Mouse (Mus musculus) kidney, adult 2 months (tissue): ENCODE measurements around the gene Rnf10. TPM values are rescaled to one million over a fixed set of nuclear protein-coding genes. Genes with fewer than 3 reads are reported as not detected.
A peak's percentile ranks its signal among the peaks of the same experiment; 100 is the strongest.

Experiments used
- DNase-seq: peaks from one replicate; pipeline ENCODE4 v3.0.0; 2021
- H3K27ac ChIP-seq: fragments of 200-500 bp; 2 replicates; pipeline ENCODE4 v1.5.1; 2012; ENCODE audit warnings: low read depth, low read length, control low read depth, inconsistent platforms; ENCODE audit not compliant: insufficient read depth
- H3K27me3 ChIP-seq: fragments of 200-500 bp; replicated peaks from 2 replicates; pipeline ENCODE4 v1.6.1; 2012; ENCODE audit warnings: mild to moderate bottlenecking, moderate library complexity, low read length, inconsistent platforms; ENCODE audit not compliant: control insufficient read depth, insufficient read depth
- H3K36me3 ChIP-seq: fragments of 200-500 bp; 2 replicates; pipeline ENCODE4 v1.6.1; 2012; ENCODE audit warnings: mild to moderate bottlenecking, moderate library complexity, low read length, inconsistent platforms; ENCODE audit not compliant: control insufficient read depth, insufficient read depth
- H3K4me1 ChIP-seq: fragments of 200-500 bp; 2 replicates; pipeline ENCODE4 v1.6.1; 2011; ENCODE audit warnings: low read length; ENCODE audit not compliant: control insufficient read depth, insufficient read depth
- H3K4me3 ChIP-seq: fragments of 200-500 bp; 2 replicates; pipeline ENCODE4 v1.5.1; 2011; ENCODE audit warnings: mild to moderate bottlenecking, low read depth, low read length, control low read depth; ENCODE audit not compliant: insufficient read depth
- CTCF ChIP-seq: fragments of 200-500 bp; conservative IDR thresholded peaks from 2 replicates; pipeline ENCODE4 v1.5.1; 2011; ENCODE audit warnings: low read depth, mild to moderate bottlenecking, control low read depth, low read length, moderate library complexity, mixed read lengths; ENCODE audit not compliant: insufficient read depth, insufficient read length
- POLR2A ChIP-seq: fragments of 200-500 bp; IDR thresholded peaks from one replicate; pipeline ENCODE4 v1.6.1; 2011; ENCODE audit warnings: low read depth, low read length, control low read depth
- WGBS: fragments of 180-500 bp; shearing (Covaris S2); methylation state at CpG from one replicate; pipeline ENCODE4 v1.1.7; 2018; 5-methylcytosine and 5-hydroxymethylcytosine counted together
- polyA plus RNA-seq: library from polyadenylated mRNA; depleted of rRNA; stranded (reverse); fragments of >200 nt; gene quantifications from 2 replicates; pipeline ENCODE4 v1.2.3, GENCODE M21; 2012

The Rnf10 gene
- polyA plus RNA-seq, 1 experiment = 129 TPM

DNA sequence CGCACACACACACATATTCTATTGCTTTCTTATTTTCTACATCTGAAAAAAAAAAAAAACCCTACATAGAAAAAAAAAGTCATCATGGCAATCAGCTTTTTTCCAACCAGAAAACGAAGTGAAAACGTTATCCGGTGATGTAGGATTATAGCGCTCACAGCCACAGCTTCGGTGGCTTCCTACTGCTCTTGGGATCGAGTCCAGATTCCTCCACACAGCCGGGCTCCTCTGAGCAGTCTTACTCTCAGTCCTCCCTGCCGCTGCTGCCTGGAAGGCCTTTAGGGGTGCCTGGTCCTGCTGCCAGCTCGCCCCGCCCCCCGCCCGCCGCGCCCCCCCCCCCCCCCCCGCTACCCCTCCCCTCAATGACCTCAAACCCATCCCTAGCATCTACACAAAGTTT is 64.8 kb downstream of the Rnf10 start:
- TF ChIP-seq POLR2A = no peak
- no peak for TF ChIP-seq CTCF
- no peaks in the 10 kb centered on the region for H3K4me1 ChIP-seq
- no peaks in the 10 kb centered on the region for H3K27me3 ChIP-seq
- no peaks in the 10 kb centered on the region for H3K36me3 ChIP-seq
- 24% methylated on average over 16 of the region's 16 CpGs for WGBS
- H3K27ac ChIP-seq = no peak overlapping the region
- DNase-seq = no peak
- no peak overlapping the region for H3K4me3 ChIP-seq

- H3K27ac ChIP-seq = no peak overlapping the region
- H3K4me3 ChIP-seq = no peak overlapping the region
- TF ChIP-seq CTCF (0 out of 2 replicates have a peak, but pooled peaks have one; percentile 12), POLR2A (no peak)
- H3K27me3 ChIP-seq = no peaks in the 10 kb centered on the region
- no peak for DNase-seq
- no peaks in the 10 kb centered on the region for H3K36me3 ChIP-seq
- WGBS = 60% methylated on average over 5 of the region's 5 CpGs
- H3K4me1 ChIP-seq = no peaks in the 10 kb centered on the region
These were observed 65.5 kb downstream of the Rnf10 start for GRCm38 (mm10) chr5:115207244-115207643.

GRCm38 (mm10) chr5:115204562-115205311 is 68.0 kb downstream of the Rnf10 start:
- no peak for TF ChIP-seq POLR2A
- no peak for TF ChIP-seq CTCF
- no peaks in the 10 kb centered on the region for H3K27me3 ChIP-seq
- H3K4me1 ChIP-seq = no peaks in the 10 kb centered on the region
- DNase-seq = peak; percentile 52
- no peaks in the 10 kb centered on the region for H3K36me3 ChIP-seq
- H3K4me3 ChIP-seq = peak overlapping the region; percentile 17; the same call in 1 of the 2 replicates
- 8% methylated on average over 31 of the region's 31 CpGs for WGBS
- no peak overlapping the region for H3K27ac ChIP-seq

DNA sequence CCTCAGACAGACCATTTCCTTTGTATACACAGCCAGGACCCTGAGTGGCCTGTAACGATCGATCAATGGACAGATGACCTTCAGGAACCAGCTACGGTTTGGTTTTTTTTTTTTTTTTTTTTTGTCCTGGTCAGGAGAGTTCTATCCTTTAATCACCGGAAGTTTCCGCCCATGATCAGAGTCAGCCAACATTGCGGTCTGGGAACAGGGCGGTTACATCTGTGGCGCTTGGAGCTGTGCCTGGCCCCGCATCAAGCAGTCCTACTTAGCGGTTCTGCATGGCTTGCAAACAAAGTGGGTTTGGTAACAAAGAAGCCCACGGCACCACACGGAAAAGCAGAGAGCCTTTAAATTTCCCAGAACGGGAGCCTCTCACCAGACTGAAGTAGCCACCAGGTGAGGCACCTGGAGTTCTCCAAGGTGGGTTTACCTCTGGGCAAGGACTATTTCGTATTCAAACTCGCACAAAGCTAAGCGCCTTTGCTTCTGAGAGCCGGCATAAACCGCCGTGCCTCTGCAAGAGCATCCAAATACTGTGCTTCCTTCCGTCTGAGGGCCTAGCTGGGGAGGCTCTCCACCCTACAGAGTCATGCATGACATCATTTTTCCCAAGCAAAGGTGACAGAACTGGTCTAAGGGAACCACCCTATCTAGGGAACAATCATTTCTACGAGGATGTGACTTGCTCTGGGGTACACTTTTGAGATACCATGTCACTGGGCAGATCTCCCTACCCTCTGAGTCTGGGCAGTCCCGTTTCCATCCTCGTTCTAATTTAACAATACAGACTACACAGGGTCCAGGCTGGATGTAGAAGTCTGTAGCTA is 68.8 kb downstream of the Rnf10 start:
- H3K36me3 ChIP-seq = no peaks in the 10 kb centered on the region
- H3K4me3 ChIP-seq = 0 out of 2 replicates have a peak overlapping the region, but pooled peaks have one; percentile 9
- no peaks in the 10 kb centered on the region for H3K4me1 ChIP-seq
- peak; percentile 27 for DNase-seq
- TF ChIP-seq CTCF (no peak), POLR2A (no peak)
- 19% methylated on average over 23 of the region's 23 CpGs for WGBS
- H3K27me3 ChIP-seq = no peaks in the 10 kb centered on the region
- H3K27ac ChIP-seq = no peak overlapping the region

DNA sequence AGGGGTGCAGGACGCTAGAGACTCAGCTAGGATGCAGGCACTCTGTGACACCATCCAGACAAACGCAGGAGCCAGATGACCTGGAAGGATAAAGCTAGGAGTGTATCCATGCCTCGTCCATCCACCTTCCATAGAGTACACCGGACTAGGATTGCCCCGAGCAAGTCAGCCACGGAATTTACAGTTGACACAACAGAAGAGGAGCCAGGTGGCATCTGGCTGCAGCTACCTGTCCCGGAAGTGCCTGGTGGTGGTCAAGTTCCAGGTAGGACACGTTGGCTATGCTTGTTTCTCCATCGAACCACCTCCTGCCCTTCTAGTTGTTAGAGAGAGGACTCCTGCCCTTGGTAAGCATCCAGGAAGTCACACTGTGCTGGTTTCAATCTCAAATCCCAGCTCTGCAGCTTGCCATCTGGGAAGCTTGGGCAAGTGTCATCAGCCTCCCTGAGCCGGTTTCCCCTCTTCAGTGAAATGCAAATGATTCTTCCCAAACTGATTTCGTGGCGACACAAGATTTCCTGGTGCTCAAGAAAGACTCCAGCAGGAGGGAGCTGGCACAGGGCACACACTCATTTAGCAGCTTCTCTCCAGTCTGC is 78.0 kb downstream of the Rnf10 start:
- DNase-seq = no peak
- Histone ChIP-seq H3K4me3 (peak overlapping the region; percentile 30), H3K27ac (no peak overlapping the region), H3K36me3 (no peaks in the 10 kb centered on the region), H3K27me3 (no peaks in the 10 kb centered on the region; the same call in 1 of the 2 replicates), H3K4me1 (0 out of 2 replicates have a peak, but pooled peaks cover 3% of the 10 kb centered on the region)
- TF ChIP-seq CTCF (no peak), POLR2A (no peak)
- WGBS = 17% methylated on average over 12 of the region's 12 CpGs

GRCm38 (mm10) chr5:115193669-115194625 is 78.8 kb downstream of the Rnf10 start, which contains the start of gene Cabp1:
Cabp1 (minus strand) TSS chr5:115194381.
- under 1% methylated on average over 116 of the region's 116 CpGs for WGBS
- Histone ChIP-seq H3K36me3 (no peaks in the 10 kb centered on the region), H3K4me1 (0 out of 2 replicates have a peak, but pooled peaks cover 3% of the 10 kb centered on the region), H3K27ac (no peak within 1 kb of the TSS), H3K27me3 (no peaks in the 10 kb centered on the region; the same call in 1 of the 2 replicates), H3K4me3 (peak within 1 kb of the TSS; percentile 39)
- peak; percentile 47 for DNase-seq
- TF ChIP-seq POLR2A (no peak), CTCF (no peak)
